Mouse (Mus musculus): ENCODE measurements at regions not wholly inside any gene's neighbourhood (a gene's known extent, or its start where the extent isn't known, plus 50 kb on each side); places are given as distances from the start of the nearest gene placed in this dataset.
A peak's percentile ranks its signal among the peaks of the same experiment; 100 is the strongest.

- Histone ChIP-seq H3K36me3 (replicated peaks; ENCODE audit: control insufficient read depth, insufficient read depth, low read length) (no peaks in the 10 kb centered on the region), H3K27me3 (ENCODE audit: control insufficient read depth, insufficient read depth, low read length) (no peaks in the 10 kb centered on the region), H3K9ac (replicated peaks; ENCODE audit: low read depth, low read length) (0 out of 2 replicates have a peak overlapping the region, but pooled peaks have one; percentile 30), H3K4me2 (ENCODE audit: low read depth, low read length) (peak overlapping the region; percentile 19; the same call in 1 of the 2 replicates), H3K27ac (ENCODE audit: low read depth) (peak overlapping the region; percentile 57; the same call in 1 of the 2 replicates), H3K4me1 (ENCODE audit: control insufficient read depth, insufficient read depth) (no peaks in the 10 kb centered on the region), H3K9me3 (replicated peaks; ENCODE audit: control insufficient read depth, low read length) (no peaks in the 10 kb centered on the region), H3K4me3 (ENCODE audit: low read depth, low read length) (peak overlapping the region; percentile 11; the same call in 1 of the 2 replicates)
- DNase-seq (ENCODE audit: low spot score) (peak; percentile 25), ATAC-seq (ENCODE audit: insufficient read depth, low read depth) (peak; percentile 40; the same call in 1 of the 2 replicates)
- TF ChIP-seq CTCF (IDR thresholded peaks at IDR 0.05; ENCODE audit: low read depth): no peak
- no peak for TF ChIP-seq EP300 (IDR thresholded peaks at IDR 0.05; ENCODE audit: low read depth)
- WGBS: 17% methylated on average over 2 of the region's 2 CpGs
Measured at GRCm38 (mm10) chr2:77342416-77342815, 62.0 kb upstream of the Sestd1 start.

- peak; percentile 84 for ATAC-seq (ENCODE audit: insufficient read depth, low read depth)
Measured at GRCm38 (mm10) chr2:77341575-77342332, 61.4 kb upstream of the Sestd1 start.

GRCm38 (mm10) chr2:77340076-77340475, 59.7 kb upstream of the Sestd1 start:
- no peaks in the 10 kb centered on the region for H3K27me3 ChIP-seq (ENCODE audit: control insufficient read depth, insufficient read depth, low read length)
- no peak overlapping the region for H3K4me3 ChIP-seq (ENCODE audit: low read depth, low read length)
- WGBS: 78% methylated on average over 6 of the region's 6 CpGs
- no peaks in the 10 kb centered on the region for H3K36me3 ChIP-seq (replicated peaks; ENCODE audit: control insufficient read depth, insufficient read depth, low read length)
- no peak for TF ChIP-seq CTCF (IDR thresholded peaks at IDR 0.05; ENCODE audit: low read depth)
- TF ChIP-seq EP300 (IDR thresholded peaks at IDR 0.05; ENCODE audit: low read depth): no peak
- no peak overlapping the region for H3K4me2 ChIP-seq (ENCODE audit: low read depth, low read length)
- H3K9ac ChIP-seq (replicated peaks; ENCODE audit: low read depth, low read length): no peak overlapping the region
- H3K9me3 ChIP-seq (replicated peaks; ENCODE audit: control insufficient read depth, low read length): no peaks in the 10 kb centered on the region
- H3K27ac ChIP-seq (ENCODE audit: low read depth): no peak overlapping the region
- DNase-seq (ENCODE audit: low spot score) (no peak), ATAC-seq (ENCODE audit: insufficient read depth, low read depth) (no peak)
- H3K4me1 ChIP-seq (ENCODE audit: control insufficient read depth, insufficient read depth): no peaks in the 10 kb centered on the region

More at GRCm38 (mm10) chr2:77341575-77342332, 61.4 kb upstream of the Sestd1 start:
- Histone ChIP-seq H3K4me1 (ENCODE audit: control insufficient read depth, insufficient read depth) (no peaks in the 10 kb centered on the region), H3K27me3 (ENCODE audit: control insufficient read depth, insufficient read depth, low read length) (no peaks in the 10 kb centered on the region), H3K27ac (ENCODE audit: low read depth) (no peak overlapping the region), H3K36me3 (replicated peaks; ENCODE audit: control insufficient read depth, insufficient read depth, low read length) (no peaks in the 10 kb centered on the region), H3K4me3 (ENCODE audit: low read depth, low read length) (no peak overlapping the region), H3K9ac (replicated peaks; ENCODE audit: low read depth, low read length) (no peak overlapping the region), H3K9me3 (replicated peaks; ENCODE audit: control insufficient read depth, low read length) (no peaks in the 10 kb centered on the region), H3K4me2 (ENCODE audit: low read depth, low read length) (no peak overlapping the region)
- TF ChIP-seq CTCF (IDR thresholded peaks at IDR 0.05; ENCODE audit: low read depth): peak; percentile 100
- no peak for TF ChIP-seq EP300 (IDR thresholded peaks at IDR 0.05; ENCODE audit: low read depth)
- DNase-seq (ENCODE audit: low spot score): peak; percentile 92
- 36% methylated on average over 12 of the region's 12 CpGs for WGBS

DNA sequence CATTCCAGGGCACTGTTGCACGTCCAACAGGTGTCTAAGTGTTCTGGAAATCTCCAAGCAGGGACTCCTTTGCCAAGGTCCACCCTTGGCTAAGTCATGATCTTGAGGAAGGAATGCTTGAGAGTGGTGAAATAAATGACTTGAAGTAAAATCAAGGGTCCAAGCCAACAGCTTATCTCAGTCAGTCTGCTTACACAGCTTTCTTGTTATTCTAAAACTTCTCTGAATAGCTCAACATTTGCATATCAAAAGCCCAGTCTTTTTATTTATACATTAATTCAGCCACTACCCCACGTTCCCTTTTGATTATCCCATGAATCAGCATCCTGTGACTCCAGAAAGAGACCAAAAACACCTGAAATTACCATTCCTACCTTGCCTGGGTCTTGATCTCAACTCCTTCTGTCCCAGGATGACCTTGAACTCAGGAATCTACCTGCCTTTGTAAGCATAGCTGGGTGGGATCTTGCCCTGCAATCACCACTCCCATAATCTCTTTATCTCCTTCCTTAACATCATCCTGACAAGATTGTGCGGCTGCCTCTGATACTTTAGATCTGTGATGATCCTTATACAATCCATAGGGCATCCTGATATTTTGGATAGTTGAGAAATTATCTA, 57.5 kb upstream of the Sestd1 start:
- Histone ChIP-seq H3K36me3 (replicated peaks; ENCODE audit: control insufficient read depth, insufficient read depth, low read length) (no peaks in the 10 kb centered on the region), H3K4me1 (ENCODE audit: control insufficient read depth, insufficient read depth) (no peaks in the 10 kb centered on the region), H3K27me3 (ENCODE audit: control insufficient read depth, insufficient read depth, low read length) (no peaks in the 10 kb centered on the region), H3K9ac (replicated peaks; ENCODE audit: low read depth, low read length) (no peak overlapping the region), H3K27ac (ENCODE audit: low read depth) (no peak overlapping the region), H3K4me2 (ENCODE audit: low read depth, low read length) (no peak overlapping the region), H3K9me3 (replicated peaks; ENCODE audit: control insufficient read depth, low read length) (no peaks in the 10 kb centered on the region), H3K4me3 (ENCODE audit: low read depth, low read length) (no peak overlapping the region)
- no peak for DNase-seq (ENCODE audit: low spot score)
- no peak for ATAC-seq (ENCODE audit: insufficient read depth, low read depth)
- 76% methylated on average over 3 of the region's 3 CpGs for WGBS
- no peak for TF ChIP-seq CTCF (IDR thresholded peaks at IDR 0.05; ENCODE audit: low read depth)
- TF ChIP-seq EP300 (IDR thresholded peaks at IDR 0.05; ENCODE audit: low read depth): no peak

- H3K36me3 ChIP-seq (replicated peaks; ENCODE audit: control insufficient read depth, insufficient read depth, low read length): no peaks in the 10 kb centered on the region
- 75% methylated on average over 3 of the region's 3 CpGs for WGBS
- ATAC-seq (ENCODE audit: insufficient read depth, low read depth): no peak
- no peak for DNase-seq (ENCODE audit: low spot score)
- H3K9me3 ChIP-seq (replicated peaks; ENCODE audit: control insufficient read depth, low read length): no peaks in the 10 kb centered on the region
- H3K4me2 ChIP-seq (ENCODE audit: low read depth, low read length): no peak overlapping the region
- H3K4me1 ChIP-seq (ENCODE audit: control insufficient read depth, insufficient read depth): no peaks in the 10 kb centered on the region
- H3K27ac ChIP-seq (ENCODE audit: low read depth): no peak overlapping the region
- no peaks in the 10 kb centered on the region for H3K27me3 ChIP-seq (ENCODE audit: control insufficient read depth, insufficient read depth, low read length)
- TF ChIP-seq EP300 (IDR thresholded peaks at IDR 0.05; ENCODE audit: low read depth) (no peak), CTCF (IDR thresholded peaks at IDR 0.05; ENCODE audit: low read depth) (no peak)
- no peak overlapping the region for H3K4me3 ChIP-seq (ENCODE audit: low read depth, low read length)
- no peak overlapping the region for H3K9ac ChIP-seq (replicated peaks; ENCODE audit: low read depth, low read length)
Measured at GRCm38 (mm10) chr2:77337318-77337717, 56.9 kb upstream of the Sestd1 start.

All from heart, postnatal 0 days (tissue).